Mouse (Mus musculus): ENCODE results near the gene Gm28539.

DNA sequence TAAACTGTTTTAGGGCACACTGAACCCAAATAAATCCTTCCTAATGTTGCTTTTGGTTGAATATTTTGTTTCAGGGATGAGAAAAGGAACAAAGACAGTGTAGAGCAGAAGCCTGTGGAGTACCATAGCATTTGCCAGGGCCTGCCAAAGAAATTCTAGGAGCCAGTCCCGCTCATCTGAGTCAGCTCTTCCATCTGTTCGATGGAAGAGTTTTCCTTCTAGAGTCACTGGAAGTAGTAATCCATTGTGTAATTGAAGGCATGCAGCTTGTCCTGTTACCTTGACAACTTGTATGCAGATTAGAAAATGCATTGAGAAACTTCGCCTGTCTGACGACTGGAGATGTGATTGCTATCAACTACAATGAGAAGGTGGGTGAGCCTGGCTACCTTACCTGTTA is 13.5 kb upstream of the Gm28539 start:
- TF ChIP-seq CTCF (IDR thresholded peaks at IDR 0.05; ENCODE audit: low read depth, low read length), result no peak
- TF ChIP-seq POLR2A (IDR thresholded peaks at IDR 0.05; ENCODE audit: extremely low read depth, insufficient read depth, low read length), result no peak

Data from liver, adult 2 months (tissue).